Mouse (Mus musculus): ENCODE measurements at regions not wholly inside any gene's neighbourhood (a gene's known extent, or its start where the extent isn't known, plus 50 kb on each side); places are given as distances from the start of the nearest gene placed in this dataset.

GRCm38 (mm10) chr16:24254143-24254542 lies 139.2 kb upstream of the Lpp start:
- 89% methylated on average over 4 of the region's 4 CpGs for WGBS
- H3K4me3 ChIP-seq (replicated peaks; ENCODE audit: insufficient read depth, low read depth, low read length), result no peak overlapping the region
- DNase-seq, result no peak
- H3K27ac ChIP-seq (ENCODE audit: insufficient read depth, low read length), result no peak overlapping the region
- H3K27me3 ChIP-seq (ENCODE audit: control insufficient read depth, insufficient read depth, low read length), result no peaks in the 10 kb centered on the region
- TF ChIP-seq CTCF (IDR thresholded peaks at IDR 0.05; ENCODE audit: borderline replicate concordance, insufficient read depth, low read depth, low read length) (no peak), POLR2A (IDR thresholded peaks at IDR 0.05; ENCODE audit: borderline replicate concordance, insufficient read depth, low read length) (no peak)
- no peaks in the 10 kb centered on the region for H3K4me1 ChIP-seq (ENCODE audit: control insufficient read depth, insufficient read depth, low read length)

DNA sequence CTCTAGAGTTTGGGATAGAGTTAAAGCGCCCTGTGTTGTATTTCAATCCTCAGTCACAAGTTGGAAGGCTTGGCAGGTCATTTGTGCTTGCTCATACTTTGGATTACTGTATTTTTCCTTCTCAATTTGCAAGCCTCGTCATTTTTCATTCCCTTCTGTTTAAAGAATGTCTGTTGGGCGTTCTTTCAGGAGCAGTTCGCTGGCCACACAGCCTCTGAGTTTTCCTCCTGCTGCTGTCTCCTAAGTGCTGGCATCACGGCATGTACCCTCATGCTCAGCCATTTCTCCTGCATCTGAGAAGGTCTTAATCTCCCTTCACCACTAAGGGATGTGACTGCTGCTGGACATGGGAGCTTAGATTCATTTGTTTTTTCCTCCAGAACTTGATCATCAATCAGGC lies 146.0 kb upstream of the Lpp start:
- TF ChIP-seq POLR2A (IDR thresholded peaks at IDR 0.05; ENCODE audit: borderline replicate concordance, insufficient read depth, low read length) (no peak), CTCF (IDR thresholded peaks at IDR 0.05; ENCODE audit: borderline replicate concordance, insufficient read depth, low read depth, low read length) (no peak)
- no peaks in the 10 kb centered on the region for H3K27me3 ChIP-seq (ENCODE audit: control insufficient read depth, insufficient read depth, low read length)
- H3K4me1 ChIP-seq (ENCODE audit: control insufficient read depth, insufficient read depth, low read length), result no peaks in the 10 kb centered on the region
- DNase-seq, result no peak
- no peak overlapping the region for H3K4me3 ChIP-seq (replicated peaks; ENCODE audit: insufficient read depth, low read depth, low read length)
- 64% methylated on average over 5 of the region's 5 CpGs for WGBS
- H3K27ac ChIP-seq (ENCODE audit: insufficient read depth, low read length), result no peak overlapping the region

- TF ChIP-seq CTCF (IDR thresholded peaks at IDR 0.05; ENCODE audit: borderline replicate concordance, insufficient read depth, low read depth, low read length), result no peak
- no peak for TF ChIP-seq POLR2A (IDR thresholded peaks at IDR 0.05; ENCODE audit: borderline replicate concordance, insufficient read depth, low read length)
- no peak overlapping the region for H3K27ac ChIP-seq (ENCODE audit: insufficient read depth, low read length)
- H3K4me1 ChIP-seq (ENCODE audit: control insufficient read depth, insufficient read depth, low read length), result no peaks in the 10 kb centered on the region
- H3K27me3 ChIP-seq (ENCODE audit: control insufficient read depth, insufficient read depth, low read length), result no peaks in the 10 kb centered on the region
- 71% methylated on average over 3 of the region's 3 CpGs for WGBS
- H3K4me3 ChIP-seq (replicated peaks; ENCODE audit: insufficient read depth, low read depth, low read length), result no peak overlapping the region
- peak in 1 of 2 experiments; percentile 17 for DNase-seq
Measured at GRCm38 (mm10) chr16:24238075-24238555, 155.2 kb upstream of the Lpp start.

DNA sequence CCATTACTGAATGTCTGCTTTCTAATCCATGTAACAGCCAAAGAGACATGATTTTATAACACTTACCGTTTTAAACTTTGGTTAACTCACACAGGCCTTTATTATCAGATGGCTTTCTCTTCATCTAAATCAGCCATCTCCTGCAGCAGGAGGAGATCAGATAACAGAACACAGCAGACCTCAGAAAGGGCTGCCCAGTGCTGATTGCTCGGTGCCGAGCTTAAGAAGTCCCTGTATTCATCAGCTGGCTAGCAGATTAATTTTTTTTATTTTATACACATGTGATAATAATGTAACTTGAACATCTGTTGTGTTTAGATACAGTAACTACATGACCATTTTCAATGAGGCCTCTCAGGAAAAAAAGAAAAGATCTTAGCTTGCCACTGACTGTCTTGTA lies 155.9 kb upstream of the Lpp start:
- no peak for DNase-seq
- TF ChIP-seq CTCF (IDR thresholded peaks at IDR 0.05; ENCODE audit: borderline replicate concordance, insufficient read depth, low read depth, low read length), result no peak
- TF ChIP-seq POLR2A (IDR thresholded peaks at IDR 0.05; ENCODE audit: borderline replicate concordance, insufficient read depth, low read length), result no peak
- no peaks in the 10 kb centered on the region for H3K4me1 ChIP-seq (ENCODE audit: control insufficient read depth, insufficient read depth, low read length)
- H3K27ac ChIP-seq (ENCODE audit: insufficient read depth, low read length), result no peak overlapping the region
- H3K4me3 ChIP-seq (replicated peaks; ENCODE audit: insufficient read depth, low read depth, low read length), result no peak overlapping the region
- WGBS, result 98% methylated on average over 3 of the region's 3 CpGs
- H3K27me3 ChIP-seq (ENCODE audit: control insufficient read depth, insufficient read depth, low read length), result no peaks in the 10 kb centered on the region

DNA sequence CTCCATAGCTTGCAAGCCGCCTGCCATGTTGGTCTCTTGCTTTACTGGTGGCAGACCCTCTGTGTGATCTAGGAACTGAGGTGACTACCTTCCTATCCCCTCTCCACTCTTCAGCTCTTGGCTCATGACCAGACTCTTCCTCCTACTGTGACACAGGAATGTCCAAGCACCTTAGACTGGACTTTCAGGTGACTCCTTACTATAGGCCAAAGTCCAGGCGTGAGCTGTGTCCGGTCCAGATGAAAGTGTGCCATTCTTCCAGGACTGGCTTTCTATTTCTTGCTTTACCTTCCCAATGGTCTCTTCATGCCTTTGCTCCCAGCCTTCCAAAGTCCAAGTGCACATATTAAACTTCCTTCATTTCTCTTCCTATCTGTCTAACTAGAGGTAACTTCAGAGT lies 156.3 kb upstream of the Lpp start:
- WGBS, result 98% methylated on average over 3 of the region's 3 CpGs
- no peak for DNase-seq
- no peak overlapping the region for H3K27ac ChIP-seq (ENCODE audit: insufficient read depth, low read length)
- H3K4me3 ChIP-seq (replicated peaks; ENCODE audit: insufficient read depth, low read depth, low read length), result no peak overlapping the region
- no peaks in the 10 kb centered on the region for H3K4me1 ChIP-seq (ENCODE audit: control insufficient read depth, insufficient read depth, low read length)
- TF ChIP-seq POLR2A (IDR thresholded peaks at IDR 0.05; ENCODE audit: borderline replicate concordance, insufficient read depth, low read length), result no peak
- H3K27me3 ChIP-seq (ENCODE audit: control insufficient read depth, insufficient read depth, low read length), result no peaks in the 10 kb centered on the region

DNA sequence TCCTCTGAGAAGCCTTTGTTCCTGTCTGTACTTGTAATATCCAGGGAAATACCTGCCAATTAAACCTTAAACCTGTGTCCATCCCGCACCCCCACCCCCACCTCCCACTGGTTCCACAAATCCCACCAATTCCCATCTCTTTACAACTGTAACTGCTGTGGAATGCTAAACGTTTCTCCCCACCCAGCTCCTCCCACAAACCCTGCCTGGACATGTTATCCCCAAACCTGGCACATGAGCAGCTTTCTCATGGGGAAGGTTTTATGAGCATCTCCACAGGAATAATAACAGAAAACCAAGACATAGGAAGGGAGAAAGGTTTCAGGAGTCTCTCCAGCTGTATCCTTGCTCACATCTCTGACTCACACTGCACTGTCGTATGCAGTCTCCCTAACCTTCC lies 156.8 kb upstream of the Lpp start:
- TF ChIP-seq CTCF (IDR thresholded peaks at IDR 0.05; ENCODE audit: borderline replicate concordance, insufficient read depth, low read depth, low read length) (no peak), POLR2A (IDR thresholded peaks at IDR 0.05; ENCODE audit: borderline replicate concordance, insufficient read depth, low read length) (no peak)
- Histone ChIP-seq H3K4me3 (replicated peaks; ENCODE audit: insufficient read depth, low read depth, low read length) (no peak overlapping the region), H3K27ac (ENCODE audit: insufficient read depth, low read length) (no peak overlapping the region), H3K4me1 (ENCODE audit: control insufficient read depth, insufficient read depth, low read length) (peaks cover 2% of the 10 kb centered on the region; the same call in 1 of the 2 replicates), H3K27me3 (ENCODE audit: control insufficient read depth, insufficient read depth, low read length) (no peaks in the 10 kb centered on the region)
- WGBS, result 87% methylated on average over 3 of the region's 3 CpGs
- DNase-seq, result no peak

DNA sequence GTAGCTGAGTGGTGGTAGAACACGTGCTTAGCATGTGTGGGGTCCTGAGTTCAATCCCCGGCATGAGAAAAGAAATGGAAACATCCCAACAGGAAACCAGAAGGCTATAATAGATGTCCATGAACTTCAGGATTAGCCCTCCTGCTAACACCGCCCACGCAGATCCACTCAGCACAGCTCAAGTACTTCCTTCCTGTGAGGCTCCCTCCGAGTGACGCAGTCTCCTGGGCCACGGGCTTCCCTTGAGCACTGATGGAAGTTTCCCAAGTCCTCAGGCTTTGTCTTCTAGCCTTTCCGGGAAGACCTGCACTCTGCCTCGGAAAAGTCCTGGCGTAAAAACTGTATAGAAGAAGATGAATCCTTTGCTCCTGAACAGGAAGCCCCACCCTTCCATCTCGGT lies 158.5 kb upstream of the Lpp start:
- Histone ChIP-seq H3K27ac (ENCODE audit: insufficient read depth, low read length) (no peak overlapping the region), H3K4me3 (replicated peaks; ENCODE audit: insufficient read depth, low read depth, low read length) (no peak overlapping the region), H3K4me1 (ENCODE audit: control insufficient read depth, insufficient read depth, low read length) (peaks cover 4% of the 10 kb centered on the region; the same call in 1 of the 2 replicates), H3K27me3 (ENCODE audit: control insufficient read depth, insufficient read depth, low read length) (no peaks in the 10 kb centered on the region)
- DNase-seq, result no peak
- WGBS, result 90% methylated on average over 11 of the region's 11 CpGs
- TF ChIP-seq POLR2A (IDR thresholded peaks at IDR 0.05; ENCODE audit: borderline replicate concordance, insufficient read depth, low read length) (no peak), CTCF (IDR thresholded peaks at IDR 0.05; ENCODE audit: borderline replicate concordance, insufficient read depth, low read depth, low read length) (no peak)

DNA sequence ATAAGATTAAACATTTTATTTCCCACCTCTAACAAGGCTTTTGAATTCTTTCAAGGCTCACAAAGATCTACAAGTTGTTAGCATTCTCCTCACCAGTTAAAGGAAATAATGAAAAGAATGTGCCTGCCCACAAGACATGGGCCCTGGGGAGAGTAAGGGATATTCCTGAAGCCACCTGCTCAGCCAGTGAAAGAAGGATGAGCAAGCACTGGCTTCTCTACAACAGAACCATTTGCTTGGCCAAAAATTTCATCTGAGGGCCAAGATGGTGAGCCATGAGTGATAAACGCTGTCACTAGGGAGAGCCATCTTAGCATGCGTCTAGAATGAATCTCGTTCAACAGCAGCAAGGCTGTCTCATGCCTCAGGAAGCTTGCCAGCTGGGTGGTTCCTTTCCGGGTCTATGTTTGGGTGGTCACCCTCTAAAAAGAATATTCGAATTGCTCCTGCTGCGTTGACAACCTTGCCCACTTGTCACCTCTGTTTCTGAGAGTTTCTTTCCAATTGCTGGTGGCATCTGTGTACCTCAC lies 161.2 kb upstream of the Lpp start:
- peak; percentile 35 for DNase-seq
- 43% methylated on average over 6 of the region's 6 CpGs for WGBS
- H3K4me1 ChIP-seq (ENCODE audit: control insufficient read depth, insufficient read depth, low read length), result peaks cover 4% of the 10 kb centered on the region; the same call in 1 of the 2 replicates
- no peaks in the 10 kb centered on the region for H3K27me3 ChIP-seq (ENCODE audit: control insufficient read depth, insufficient read depth, low read length)
- H3K4me3 ChIP-seq (replicated peaks; ENCODE audit: insufficient read depth, low read depth, low read length), result no peak overlapping the region
- no peak overlapping the region for H3K27ac ChIP-seq (ENCODE audit: insufficient read depth, low read length)
- TF ChIP-seq POLR2A (IDR thresholded peaks at IDR 0.05; ENCODE audit: borderline replicate concordance, insufficient read depth, low read length) (no peak), CTCF (IDR thresholded peaks at IDR 0.05; ENCODE audit: borderline replicate concordance, insufficient read depth, low read depth, low read length) (no peak)

Data from cerebellum, adult 2 months (tissue).